Mouse (Mus musculus): ENCODE measurements at regions not wholly inside any gene's neighbourhood (a gene's known extent, or its start where the extent isn't known, plus 50 kb on each side); places are given as distances from the start of the nearest gene placed in this dataset.

- TF ChIP-seq CTCF (IDR thresholded peaks at IDR 0.05; ENCODE audit: low read depth) (no peak), EP300 (IDR thresholded peaks at IDR 0.05; ENCODE audit: low read depth) (no peak)
These were observed 230.5 kb upstream of the Fat1 start for GRCm38 (mm10) chr8:44704595-44705265.
